Mouse (Mus musculus) forebrain, embryonic 12.5 days (tissue): ENCODE measurements around the gene Exoc4. TPM values are rescaled to one million over a fixed set of nuclear protein-coding genes. Genes with fewer than 3 reads are reported as not detected.
A peak's percentile ranks its signal among the peaks of the same experiment; 100 is the strongest.

Experiments
- ATAC-seq: fragments of 200-750 bp; cut with Nextera tagmentation; 2 replicates; pipeline ENCODE4 v1.8.0; 2017; ENCODE audit warnings: moderate TSS enrichment; ENCODE audit not compliant: low FRiP score
- H3K27ac ChIP-seq: fragments of 300-500 bp; sonication (generic); 2 replicates; pipeline ENCODE4 v1.5.1; 2016; ENCODE audit warnings: mild to moderate bottlenecking
- H3K27me3 ChIP-seq: fragments of 300-500 bp; sonication (generic); 2 replicates; pipeline ENCODE4 v1.6.1; 2016; ENCODE audit warnings: mild to moderate bottlenecking
- H3K36me3 ChIP-seq: fragments of 300-500 bp; sonication (generic); replicated peaks from 2 replicates; pipeline ENCODE4 v1.6.1; 2016; ENCODE audit warnings: mild to moderate bottlenecking
- H3K4me1 ChIP-seq: fragments of 300-500 bp; sonication (generic); 2 replicates; pipeline ENCODE4 v1.6.1; 2016
- H3K4me2 ChIP-seq: fragments of 300-500 bp; sonication (generic); 2 replicates; pipeline ENCODE4 v1.6.1; 2016; ENCODE audit warnings: mild to moderate bottlenecking, moderate library complexity
- H3K4me3 ChIP-seq: fragments of 300-500 bp; sonication (generic); replicated peaks from 2 replicates; pipeline ENCODE4 v1.5.1; 2016; ENCODE audit warnings: mild to moderate bottlenecking
- H3K9ac ChIP-seq: fragments of 300-500 bp; sonication (generic); 2 replicates; pipeline ENCODE4 v1.6.1; 2016; ENCODE audit warnings: mild to moderate bottlenecking
- H3K9me3 ChIP-seq: fragments of 300-500 bp; sonication (generic); 2 replicates; pipeline ENCODE4 v1.6.1; 2016
- WGBS: fragments of 180-500 bp; shearing (Covaris S2); methylation state at CpG from one replicate; pipeline ENCODE4 v1.1.7; 2016; 5-methylcytosine and 5-hydroxymethylcytosine counted together
- polyA plus RNA-seq: library from polyadenylated mRNA; unstranded; fragments of >200 nt; fragmentation: Nextera tagmentation; extraction: Ambion mirVana; gene quantifications from 2 replicates; pipeline ENCODE4 v1.2.1, GENCODE M21; 2016

The Exoc4 gene
- polyA plus RNA-seq, 1 experiment from 2014 or later = 56.8 TPM

DNA sequence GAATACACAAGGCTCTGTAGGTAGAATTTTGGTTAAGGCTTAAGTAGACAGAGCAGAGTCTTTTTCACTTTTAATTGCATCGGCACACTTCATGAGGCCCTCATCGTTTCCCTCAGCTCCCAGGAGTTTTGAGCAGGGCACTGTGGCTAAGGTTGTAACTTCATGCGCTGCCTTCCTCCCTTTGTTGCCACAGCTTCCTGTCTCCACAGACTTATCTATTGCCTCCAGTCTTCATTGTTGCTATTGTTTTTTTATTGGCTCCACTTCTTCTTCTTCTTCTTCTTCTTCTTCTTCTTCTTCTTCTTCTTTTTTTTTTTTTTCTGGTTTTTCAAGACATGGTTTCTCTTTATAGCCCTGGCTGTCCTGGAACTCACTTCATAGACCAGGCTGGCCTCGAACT is 327.1 kb downstream of the Exoc4 start:
- WGBS = 91% methylated on average over 4 of the region's 4 CpGs
- Histone ChIP-seq H3K27me3 (no peaks in the 10 kb centered on the region), H3K9me3 (no peaks in the 10 kb centered on the region), H3K4me2 (no peak overlapping the region), H3K36me3 (no peaks in the 10 kb centered on the region), H3K4me1 (no peaks in the 10 kb centered on the region; the same call in 1 of the 2 replicates), H3K27ac (no peak overlapping the region), H3K9ac (no peak overlapping the region), H3K4me3 (no peak overlapping the region)
- no peak for ATAC-seq

DNA sequence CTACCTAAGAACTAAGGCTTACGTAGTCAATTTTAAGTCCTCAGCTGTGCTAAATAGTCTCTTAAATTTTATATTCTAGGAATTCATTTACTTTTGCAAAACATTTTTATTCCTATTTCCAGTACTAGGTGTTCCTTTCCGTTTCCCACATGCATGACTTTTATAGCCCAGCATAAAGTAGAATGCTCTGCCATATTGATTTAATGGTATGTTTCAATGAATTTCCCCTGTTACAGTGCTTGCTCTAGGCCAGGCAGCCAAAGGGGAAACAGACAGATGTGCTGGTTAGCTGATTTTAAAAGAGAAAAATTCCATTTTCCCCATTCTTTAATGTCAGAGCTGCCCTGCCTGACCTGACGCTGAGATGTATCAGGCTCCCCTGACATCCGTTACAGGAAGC is 359.6 kb downstream of the Exoc4 start:
- 95% methylated on average over 4 of the region's 4 CpGs for WGBS
- Histone ChIP-seq H3K36me3 (no peaks in the 10 kb centered on the region), H3K9ac (no peak overlapping the region), H3K27me3 (no peaks in the 10 kb centered on the region), H3K27ac (no peak overlapping the region), H3K4me1 (no peaks in the 10 kb centered on the region), H3K4me2 (no peak overlapping the region), H3K9me3 (no peaks in the 10 kb centered on the region), H3K4me3 (no peak overlapping the region)
- no peak for ATAC-seq

DNA sequence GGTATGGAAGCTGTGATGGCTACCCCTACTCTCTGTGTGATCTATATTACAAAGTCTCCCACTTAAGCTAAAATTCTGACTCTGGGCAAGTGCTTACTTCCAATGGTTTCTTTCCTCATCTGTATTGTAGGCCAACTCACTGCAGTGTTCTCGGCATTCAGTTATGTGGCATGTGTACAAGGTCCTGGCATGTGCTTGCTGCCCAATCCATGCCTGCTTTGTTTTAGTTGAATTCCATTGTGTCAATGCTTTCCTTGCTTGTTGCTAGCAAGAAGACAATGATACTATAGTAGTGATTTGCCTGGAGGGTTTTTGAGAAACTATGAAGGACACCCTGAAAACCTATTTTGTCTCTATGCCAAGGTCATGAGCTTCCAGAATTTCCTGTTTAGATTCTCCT is 365.1 kb downstream of the Exoc4 start:
- no peak overlapping the region for H3K27ac ChIP-seq
- WGBS = 75% methylated on average over 1 of the region's 1 CpGs
- H3K4me1 ChIP-seq = no peaks in the 10 kb centered on the region
- H3K27me3 ChIP-seq = no peaks in the 10 kb centered on the region
- no peak for ATAC-seq
- H3K9ac ChIP-seq = no peak overlapping the region
- H3K36me3 ChIP-seq = no peaks in the 10 kb centered on the region
- no peak overlapping the region for H3K4me3 ChIP-seq
- no peak overlapping the region for H3K4me2 ChIP-seq
- no peaks in the 10 kb centered on the region for H3K9me3 ChIP-seq

DNA sequence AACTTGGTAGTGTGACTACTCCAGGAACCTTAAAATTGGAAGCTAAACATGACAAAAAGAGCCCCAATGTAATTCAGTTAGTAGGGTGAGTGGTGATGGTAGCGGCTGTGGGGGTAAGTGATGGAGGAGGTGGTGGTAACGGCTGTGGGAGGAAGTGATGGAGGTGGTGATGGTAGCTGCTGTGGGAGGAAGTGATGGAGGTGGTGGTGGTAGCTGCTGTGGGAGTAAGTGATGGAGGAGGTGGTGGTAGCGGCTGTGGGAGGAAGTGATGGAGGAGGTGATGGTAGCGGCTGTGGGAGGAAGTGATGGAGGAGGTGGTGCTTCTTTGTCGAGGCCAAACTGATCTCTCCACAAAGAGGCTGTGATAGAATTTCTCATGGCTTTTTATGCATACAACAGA is 369.7 kb downstream of the Exoc4 start:
- Histone ChIP-seq H3K4me3 (no peak overlapping the region), H3K9me3 (no peaks in the 10 kb centered on the region), H3K4me2 (no peak overlapping the region), H3K4me1 (peaks cover 2% of the 10 kb centered on the region; the same call in 1 of the 2 replicates), H3K27ac (no peak overlapping the region), H3K9ac (no peak overlapping the region), H3K36me3 (no peaks in the 10 kb centered on the region), H3K27me3 (no peaks in the 10 kb centered on the region)
- WGBS = 99% methylated on average over 5 of the region's 5 CpGs
- no peak for ATAC-seq

DNA sequence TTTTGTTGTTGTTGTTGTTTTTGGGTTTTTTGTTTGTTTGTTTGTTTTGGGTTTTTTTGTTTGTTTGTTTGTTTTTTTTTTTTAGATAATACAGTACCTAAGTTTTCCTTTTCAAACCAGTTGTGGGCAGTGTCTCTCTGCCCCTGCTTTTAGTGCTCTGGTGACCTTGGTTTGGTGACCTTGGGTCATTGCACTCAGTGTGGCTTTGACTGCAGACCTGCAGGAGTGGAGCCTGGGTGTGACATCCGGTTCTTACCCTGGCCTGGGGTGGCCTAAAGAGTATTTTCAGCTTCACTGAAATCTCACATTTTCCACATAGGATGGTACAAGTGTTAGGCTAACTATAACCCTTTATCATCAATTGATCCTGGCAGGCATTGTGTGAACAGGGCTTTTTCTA is 371.8 kb downstream of the Exoc4 start:
- no peak for ATAC-seq
- Histone ChIP-seq H3K9ac (no peak overlapping the region), H3K27ac (no peak overlapping the region), H3K36me3 (no peaks in the 10 kb centered on the region), H3K4me2 (no peak overlapping the region), H3K4me1 (peaks cover 2% of the 10 kb centered on the region; the same call in 1 of the 2 replicates), H3K9me3 (no peaks in the 10 kb centered on the region), H3K4me3 (no peak overlapping the region), H3K27me3 (no peaks in the 10 kb centered on the region)
- WGBS = 59% methylated on average over 1 of the region's 1 CpGs

DNA sequence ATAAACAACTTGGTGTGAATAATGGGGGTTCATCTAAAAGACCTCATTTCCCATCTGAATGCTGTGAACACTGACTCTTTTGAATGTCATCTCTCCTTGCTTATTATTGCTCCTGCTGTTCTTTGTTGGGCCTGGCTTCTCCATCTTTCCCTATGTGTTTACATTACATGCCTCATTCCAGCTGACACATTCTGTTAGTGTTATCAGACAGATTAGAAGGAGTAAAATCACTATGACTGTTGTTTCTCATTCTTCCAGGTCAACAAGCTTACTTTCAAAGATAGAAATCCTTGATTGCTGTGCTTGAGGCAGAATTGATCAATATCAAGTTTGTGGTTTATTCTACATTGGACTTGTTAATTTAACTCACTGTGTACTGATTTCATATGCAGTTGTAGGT is 377.0 kb downstream of the Exoc4 start:
- ATAC-seq = no peak
- H3K27ac ChIP-seq = no peak overlapping the region
- H3K36me3 ChIP-seq = no peaks in the 10 kb centered on the region
- no peaks in the 10 kb centered on the region for H3K27me3 ChIP-seq
- peaks cover 2% of the 10 kb centered on the region; the same call in 1 of the 2 replicates for H3K4me1 ChIP-seq
- 0 out of 2 replicates have a peak, but pooled peaks cover 2% of the 10 kb centered on the region for H3K9me3 ChIP-seq
- no peak overlapping the region for H3K4me3 ChIP-seq
- H3K4me2 ChIP-seq = no peak overlapping the region
- no peak overlapping the region for H3K9ac ChIP-seq

DNA sequence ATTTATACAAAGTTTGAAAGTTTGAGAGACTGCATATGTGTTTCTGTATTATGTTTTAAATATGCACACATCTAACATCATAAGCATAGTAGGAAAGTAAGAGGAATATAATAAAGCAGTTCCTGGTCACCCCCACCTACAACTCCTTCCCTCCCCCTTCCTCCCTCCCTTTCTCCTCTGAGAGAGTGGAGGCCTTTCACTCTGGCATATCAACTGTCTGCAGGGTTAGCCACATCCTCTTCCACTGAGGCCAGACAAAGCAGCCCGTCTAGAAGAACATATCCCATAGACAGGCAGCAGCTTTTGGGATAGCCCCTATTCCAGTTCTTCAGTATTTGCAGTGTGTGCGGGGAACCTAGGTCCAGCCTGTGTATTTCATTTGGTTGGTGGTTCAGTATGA is 382.2 kb downstream of the Exoc4 start:
- no peaks in the 10 kb centered on the region for H3K36me3 ChIP-seq
- 93% methylated on average over 2 of the region's 2 CpGs for WGBS
- H3K4me2 ChIP-seq = no peak overlapping the region
- no peak overlapping the region for H3K4me3 ChIP-seq
- H3K27me3 ChIP-seq = no peaks in the 10 kb centered on the region
- H3K4me1 ChIP-seq = no peaks in the 10 kb centered on the region
- H3K9ac ChIP-seq = no peak overlapping the region
- H3K9me3 ChIP-seq = 0 out of 2 replicates have a peak, but pooled peaks cover 2% of the 10 kb centered on the region
- no peak for ATAC-seq
- no peak overlapping the region for H3K27ac ChIP-seq

DNA sequence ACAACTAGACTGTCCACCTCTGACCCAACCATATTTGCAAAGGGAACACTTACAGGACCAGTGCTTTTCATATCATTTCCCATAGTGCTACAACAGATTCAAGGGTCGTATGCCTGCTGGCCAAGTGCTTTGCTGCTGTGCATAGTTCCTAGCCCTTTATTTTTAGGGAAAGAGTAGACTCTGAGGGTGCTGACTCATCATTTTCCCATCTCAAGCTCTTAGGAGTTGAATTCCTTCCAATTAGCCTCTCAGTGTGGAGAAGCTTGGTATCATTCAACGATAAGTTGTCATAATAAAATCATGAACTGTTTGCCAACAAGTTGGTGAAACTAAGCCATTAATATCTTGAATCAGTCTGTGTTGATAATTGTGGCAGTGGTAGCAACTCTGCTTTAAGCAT is 388.3 kb downstream of the Exoc4 start:
- ATAC-seq = no peak
- Histone ChIP-seq H3K27me3 (no peaks in the 10 kb centered on the region), H3K27ac (no peak overlapping the region), H3K9ac (no peak overlapping the region), H3K4me1 (no peaks in the 10 kb centered on the region), H3K4me3 (no peak overlapping the region), H3K4me2 (no peak overlapping the region), H3K36me3 (no peaks in the 10 kb centered on the region), H3K9me3 (no peaks in the 10 kb centered on the region)
- WGBS = 80% methylated on average over 2 of the region's 2 CpGs

DNA sequence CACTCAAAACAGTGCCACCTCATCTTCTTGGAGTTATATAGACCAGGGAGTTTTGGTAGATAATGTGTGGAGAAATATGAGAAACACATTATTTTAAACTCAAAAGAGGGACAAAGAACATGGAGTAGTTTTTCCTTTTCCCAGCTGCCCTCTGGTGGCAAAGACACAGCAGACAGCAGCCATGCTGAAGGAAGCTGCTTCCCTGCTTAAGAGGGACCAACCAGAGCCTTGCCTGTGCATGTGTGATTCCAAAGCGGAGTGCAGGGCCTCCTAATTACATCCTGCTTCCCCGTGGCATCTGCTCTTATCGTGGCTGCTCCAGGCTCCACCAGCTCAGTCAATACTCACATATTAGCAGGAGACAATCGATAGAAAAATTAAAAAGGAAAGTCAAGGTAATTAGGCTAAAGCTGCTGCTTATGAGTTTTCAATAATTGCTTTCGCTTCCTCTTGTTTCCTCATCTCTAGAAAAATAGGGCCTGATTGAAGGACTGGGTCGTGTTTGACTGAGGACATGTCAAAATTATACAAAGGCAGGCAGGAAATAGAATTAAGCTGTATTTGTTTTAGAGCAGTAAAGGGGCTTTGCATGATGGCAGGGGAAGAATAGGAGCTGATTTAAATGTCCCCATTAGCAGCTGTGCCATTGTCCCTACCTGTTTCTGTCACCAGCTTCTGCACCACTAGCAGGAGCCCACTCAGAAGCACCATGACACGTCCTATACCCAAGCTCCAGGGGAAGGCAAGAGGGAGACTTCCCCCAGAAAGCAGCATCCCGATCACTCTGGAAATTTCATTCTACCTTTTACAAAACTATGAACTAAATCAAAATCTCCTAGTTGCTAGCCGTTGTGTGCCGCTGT is 433.1 kb downstream of the Exoc4 start:
- Histone ChIP-seq H3K4me1 (peaks cover 18% of the 10 kb centered on the region), H3K9me3 (no peaks in the 10 kb centered on the region), H3K27me3 (no peaks in the 10 kb centered on the region), H3K4me2 (no peak overlapping the region), H3K4me3 (no peak overlapping the region), H3K9ac (no peak overlapping the region), H3K27ac (peak overlapping the region; percentile 68), H3K36me3 (no peaks in the 10 kb centered on the region)
- WGBS = 29% methylated on average over 10 of the region's 10 CpGs
- peak; percentile 91 for ATAC-seq

DNA sequence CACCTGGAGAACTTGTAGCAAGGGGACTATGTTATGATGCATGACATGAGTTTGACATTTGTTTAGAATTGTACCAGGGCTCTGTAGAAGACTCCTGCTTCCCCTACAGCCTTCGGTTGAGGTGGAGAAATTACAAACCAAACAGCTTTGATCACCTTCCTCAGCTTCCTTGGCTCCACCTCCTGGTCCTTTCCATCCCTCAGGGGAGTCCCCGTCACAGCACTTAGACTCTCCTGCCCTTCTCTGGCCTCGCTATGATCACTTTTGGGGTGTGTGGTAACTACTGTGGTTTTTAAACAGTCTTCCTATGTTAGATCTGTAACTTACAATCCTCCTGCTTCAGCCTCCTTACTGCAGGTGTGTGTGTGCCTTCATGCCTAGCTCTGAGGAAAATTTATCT is 434.6 kb downstream of the Exoc4 start:
- peaks cover 18% of the 10 kb centered on the region for H3K4me1 ChIP-seq
- H3K4me2 ChIP-seq = no peak overlapping the region
- no peak overlapping the region for H3K27ac ChIP-seq
- H3K4me3 ChIP-seq = no peak overlapping the region
- WGBS = 74% methylated on average over 3 of the region's 3 CpGs
- H3K9me3 ChIP-seq = no peaks in the 10 kb centered on the region
- no peaks in the 10 kb centered on the region for H3K36me3 ChIP-seq
- H3K9ac ChIP-seq = no peak overlapping the region
- H3K27me3 ChIP-seq = no peaks in the 10 kb centered on the region
- ATAC-seq = no peak

DNA sequence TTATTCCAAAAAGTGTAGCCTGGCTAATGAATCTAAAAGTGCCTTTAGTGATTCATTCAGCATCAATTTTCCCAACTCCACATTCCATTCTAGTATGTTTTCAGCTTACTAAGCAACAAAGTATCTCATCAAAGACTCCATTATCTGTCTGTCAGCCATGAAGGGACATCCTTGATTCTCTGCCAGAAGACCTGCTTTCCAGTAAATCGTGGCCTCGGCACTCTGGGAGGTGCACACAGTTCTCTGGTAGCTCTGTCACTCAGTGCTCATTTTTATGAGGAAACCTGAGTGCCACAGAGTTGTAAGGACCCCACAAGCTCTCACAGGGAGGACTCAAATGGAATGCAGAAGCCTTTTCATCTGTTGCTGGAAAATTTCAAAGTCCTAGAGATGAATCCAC is 436.4 kb downstream of the Exoc4 start:
- no peak for ATAC-seq
- Histone ChIP-seq H3K9ac (no peak overlapping the region), H3K4me1 (peaks cover 18% of the 10 kb centered on the region), H3K27me3 (no peaks in the 10 kb centered on the region), H3K27ac (no peak overlapping the region), H3K9me3 (no peaks in the 10 kb centered on the region), H3K4me2 (no peak overlapping the region), H3K4me3 (no peak overlapping the region), H3K36me3 (no peaks in the 10 kb centered on the region)
- WGBS = 47% methylated on average over 2 of the region's 2 CpGs

DNA sequence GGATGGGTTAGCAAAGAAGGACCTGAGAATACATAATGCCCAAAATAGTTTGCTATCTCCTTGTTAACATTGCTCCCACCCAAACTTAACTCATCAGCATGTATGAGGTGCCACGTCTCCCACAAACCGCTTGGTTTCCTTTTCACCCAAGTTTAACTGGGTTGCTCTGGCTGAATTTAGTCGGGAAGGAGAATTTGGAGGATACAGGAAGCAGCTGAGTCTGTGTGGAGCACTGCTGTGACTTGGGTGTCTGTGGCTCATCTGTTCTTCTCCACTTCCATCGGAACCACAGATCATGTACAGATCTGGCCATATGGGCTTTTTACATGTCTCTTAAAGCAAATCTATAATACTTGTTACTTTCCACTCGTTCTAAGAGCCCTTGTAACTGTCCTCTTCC is 441.7 kb downstream of the Exoc4 start:
- Histone ChIP-seq H3K4me1 (no peaks in the 10 kb centered on the region), H3K27me3 (no peaks in the 10 kb centered on the region), H3K9ac (no peak overlapping the region), H3K4me2 (no peak overlapping the region), H3K4me3 (no peak overlapping the region), H3K36me3 (no peaks in the 10 kb centered on the region), H3K9me3 (no peaks in the 10 kb centered on the region), H3K27ac (no peak overlapping the region)
- ATAC-seq = no peak
- WGBS = 92% methylated on average over 5 of the region's 5 CpGs

DNA sequence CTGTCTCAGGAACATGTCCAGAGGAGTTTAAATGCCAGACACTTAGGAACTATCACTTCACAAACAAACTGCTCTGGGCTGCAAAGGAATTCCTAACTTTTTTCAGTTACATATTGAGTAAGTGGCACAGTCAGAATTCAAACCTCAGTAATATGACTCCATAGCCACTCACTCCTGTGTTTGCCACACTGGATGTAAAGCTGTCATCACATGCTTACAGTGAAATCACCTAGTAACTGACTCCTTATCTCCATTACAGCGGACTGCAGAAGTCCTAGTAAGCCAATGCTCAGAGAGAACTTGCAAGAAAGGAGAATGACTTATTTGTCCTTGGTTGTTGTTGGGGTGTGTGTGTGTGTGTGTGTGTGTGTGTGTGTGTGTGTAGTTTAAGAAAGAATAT is 448.1 kb downstream of the Exoc4 start:
- Histone ChIP-seq H3K9ac (no peak overlapping the region), H3K27me3 (no peaks in the 10 kb centered on the region), H3K4me1 (no peaks in the 10 kb centered on the region), H3K9me3 (no peaks in the 10 kb centered on the region), H3K27ac (no peak overlapping the region), H3K36me3 (no peaks in the 10 kb centered on the region), H3K4me3 (no peak overlapping the region), H3K4me2 (no peak overlapping the region)
- no peak for ATAC-seq
- WGBS = 98% methylated on average over 1 of the region's 1 CpGs
